ENCODE assay signal across 8 mouse cellular contexts in the genomic region with DNA sequence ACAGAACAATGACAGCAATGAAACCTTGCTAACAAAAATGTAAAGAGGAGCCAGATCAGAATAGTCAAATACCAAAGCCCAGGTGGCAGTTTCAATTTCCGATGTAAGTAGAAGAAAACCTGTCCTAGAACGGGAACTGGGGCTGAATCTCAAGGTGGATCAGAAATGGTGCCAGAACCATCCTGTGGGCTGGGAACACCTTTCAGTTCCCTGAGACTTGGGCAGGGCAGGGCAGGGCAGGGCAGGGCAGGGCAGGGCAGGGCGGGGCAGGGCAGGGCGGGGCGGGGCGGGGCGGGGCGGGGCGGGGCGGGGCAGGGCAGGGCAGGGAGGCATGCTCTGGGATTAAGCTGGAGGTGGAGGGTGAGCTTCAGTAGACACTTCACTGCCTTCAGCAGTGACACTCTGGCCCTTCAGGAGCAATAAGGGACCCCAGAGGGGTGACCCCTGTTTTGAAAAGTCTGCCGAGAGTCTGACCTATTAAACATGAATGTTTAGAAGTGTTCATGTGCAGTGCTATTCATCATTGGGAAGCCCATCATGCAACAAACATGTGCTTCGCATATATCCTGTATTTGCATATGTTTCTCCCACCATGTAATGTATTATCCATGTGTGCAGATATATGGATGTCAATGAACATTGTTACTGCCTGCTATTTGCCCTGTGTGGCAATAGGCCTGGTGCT.
A peak's percentile ranks its signal among the peaks of the same experiment; 100 is the strongest.
DNase-seq lines count a peak whose midpoint lies in the region; ATAC-seq and TF ChIP-seq lines count a peak whose summit lies in the region.

No protein-coding gene starts in this region.

- TF ChIP-seq EP300 in heart, postnatal 0 days (IDR thresholded peaks at IDR 0.05; ENCODE audit: low read depth) = no peak

- H3K36me3 ChIP-seq in kidney, embryonic 14.5 days (ENCODE audit: control insufficient read depth, insufficient read depth, low read length) = no peaks in the 10 kb centered on the region
- H3K36me3 ChIP-seq in heart, postnatal 0 days (replicated peaks; ENCODE audit: control insufficient read depth, insufficient read depth, low read length) = no peaks in the 10 kb centered on the region
- H3K36me3 ChIP-seq in midbrain, embryonic 13.5 days = no peaks in the 10 kb centered on the region

- H3K4me3 ChIP-seq in kidney, embryonic 14.5 days (ENCODE audit: low read length) = peak overlapping the region; percentile 40
- peak overlapping the region; percentile 76 for H3K4me3 ChIP-seq in heart, postnatal 0 days (ENCODE audit: low read depth, low read length)
- H3K4me3 ChIP-seq in midbrain, embryonic 13.5 days (replicated peaks) = peak overlapping the region; percentile 62

- ATAC-seq in kidney, embryonic 14.5 days (ENCODE audit: low FRiP score, low TSS enrichment) = peak; percentile 22; the same call in 1 of the 2 replicates
- peak; percentile 18; the same call in 1 of the 2 replicates for ATAC-seq in heart, postnatal 0 days (ENCODE audit: insufficient read depth, low read depth)
- peak; percentile 65 for ATAC-seq in midbrain, embryonic 13.5 days

- H3K27me3 ChIP-seq in kidney, embryonic 14.5 days (ENCODE audit: control insufficient read depth, insufficient read depth, low read length) = peaks cover 13% of the 10 kb centered on the region
- H3K27me3 ChIP-seq in heart, postnatal 0 days (ENCODE audit: control insufficient read depth, insufficient read depth, low read length) = no peaks in the 10 kb centered on the region
- peaks cover 22% of the 10 kb centered on the region for H3K27me3 ChIP-seq in midbrain, embryonic 13.5 days

- WGBS in kidney, embryonic 14.5 days = 21% methylated on average over 6 of the region's 12 CpGs
- WGBS in heart, postnatal 0 days = 43% methylated on average over 5 of the region's 12 CpGs
- WGBS in midbrain, embryonic 13.5 days = 20% methylated on average over 7 of the region's 12 CpGs

- TF ChIP-seq CTCF in heart, postnatal 0 days (IDR thresholded peaks at IDR 0.05; ENCODE audit: low read depth) = no peak

- no peaks in the 10 kb centered on the region for H3K9me3 ChIP-seq in kidney, embryonic 14.5 days (ENCODE audit: control insufficient read depth, low read length)
- H3K9me3 ChIP-seq in heart, postnatal 0 days (replicated peaks; ENCODE audit: control insufficient read depth, low read length) = no peaks in the 10 kb centered on the region
- no peaks in the 10 kb centered on the region for H3K9me3 ChIP-seq in midbrain, embryonic 13.5 days

- DNase-seq in kidney, postnatal 10 days = no peak
- DNase-seq in cerebellum, adult 9-11 months = peak; percentile 64
- DNase-seq in heart, postnatal 0 days (ENCODE audit: low spot score) = no peak
- no peak for DNase-seq in adrenal gland, postnatal 4 days (ENCODE audit: low spot score in 2 of 2)
- DNase-seq in kidney, postnatal 14 days = no peak
- no peak for DNase-seq in thymus, postnatal 0 days (ENCODE audit: low spot score)

- H3K4me2 ChIP-seq in kidney, embryonic 14.5 days (replicated peaks; ENCODE audit: low read depth, low read length) = no peak overlapping the region
- peak overlapping the region; percentile 95 for H3K4me2 ChIP-seq in heart, postnatal 0 days (ENCODE audit: low read depth, low read length)
- peak overlapping the region; percentile 76 for H3K4me2 ChIP-seq in midbrain, embryonic 13.5 days (replicated peaks)

- H3K27ac ChIP-seq in kidney, embryonic 14.5 days (ENCODE audit: low read depth, low read length) = no peak overlapping the region
- no peak overlapping the region for H3K27ac ChIP-seq in heart, postnatal 0 days (ENCODE audit: low read depth)
- H3K27ac ChIP-seq in midbrain, embryonic 13.5 days = peak overlapping the region; percentile 88

- no peak overlapping the region for H3K9ac ChIP-seq in kidney, embryonic 14.5 days (ENCODE audit: low read depth, low read length)
- H3K9ac ChIP-seq in heart, postnatal 0 days (replicated peaks; ENCODE audit: low read depth, low read length) = no peak overlapping the region
- peak overlapping the region; percentile 81; the same call in 1 of the 2 replicates for H3K9ac ChIP-seq in midbrain, embryonic 13.5 days (replicated peaks)

- H3K4me1 ChIP-seq in kidney, embryonic 14.5 days (ENCODE audit: control insufficient read depth, insufficient read depth, low read length) = peaks cover 4% of the 10 kb centered on the region; the same call in 1 of the 2 replicates
- H3K4me1 ChIP-seq in heart, postnatal 0 days (ENCODE audit: control insufficient read depth, insufficient read depth) = peaks cover 33% of the 10 kb centered on the region
- peaks cover 38% of the 10 kb centered on the region for H3K4me1 ChIP-seq in midbrain, embryonic 13.5 days (replicated peaks)
